In the genomic region with DNA sequence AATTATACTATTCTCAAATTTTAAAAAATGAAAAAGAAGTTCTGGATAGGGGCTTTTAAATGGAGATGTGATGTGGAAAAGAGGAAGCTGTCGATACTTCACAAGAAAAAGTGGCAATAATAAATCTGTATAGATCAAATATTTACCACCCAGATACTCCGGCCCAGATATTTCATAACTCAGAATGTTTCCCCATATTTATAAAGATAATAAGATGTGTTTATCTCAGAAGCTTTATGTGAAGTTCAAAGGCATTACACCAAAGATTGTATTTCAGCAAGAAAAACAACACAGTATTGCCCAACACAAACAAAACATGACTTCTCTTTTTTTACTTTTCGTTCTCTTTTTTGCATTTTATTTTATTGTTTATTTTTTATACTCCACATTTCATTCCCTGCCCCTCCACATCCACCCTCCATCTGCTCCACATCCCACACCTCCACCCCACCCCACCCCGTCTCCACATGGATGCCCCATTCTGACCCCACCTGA, we compare ENCODE assay signal across 27 mouse cellular contexts. TPM values are rescaled to one million over a fixed set of nuclear protein-coding genes. Genes with fewer than 3 reads are reported as not detected.
DNase-seq lines count a peak whose midpoint lies in the region; ATAC-seq and TF ChIP-seq lines count a peak whose summit lies in the region.
"Had no signal": no experiment of that assay in that cellular context is flagged by ENCODE, and none has a peak within 500 bp of the region (broad histone marks: within the 10 kb centered on the region; RNA-seq: fewer than 3 reads in every experiment).

No protein-coding gene starts in this region.

- peak overlapping the region; percentile 85 for H3K27ac ChIP-seq in layer of hippocampus, adult 2 months
- no peak overlapping the region for H3K27ac ChIP-seq in intestine, embryonic 15.5 days
- no peak overlapping the region for H3K27ac ChIP-seq in hindbrain, embryonic 12.5 days
- H3K27ac ChIP-seq: embryonic facial prominence, embryonic 10.5 days; embryonic facial prominence, embryonic 12.5 days; forebrain, embryonic 13.5 days; forebrain, embryonic 15.5 days had no signal

- no peaks in the 10 kb centered on the region for H3K36me3 ChIP-seq in intestine, embryonic 15.5 days
- H3K36me3 ChIP-seq in hindbrain, embryonic 12.5 days: no peaks in the 10 kb centered on the region
- H3K36me3 ChIP-seq: embryonic facial prominence, embryonic 10.5 days; embryonic facial prominence, embryonic 12.5 days; forebrain, embryonic 15.5 days; G1E had no signal

- no peak overlapping the region for H3K4me2 ChIP-seq in intestine, embryonic 15.5 days (replicated peaks)
- H3K4me2 ChIP-seq in hindbrain, embryonic 12.5 days (replicated peaks): no peak overlapping the region
- H3K4me2 ChIP-seq: embryonic facial prominence, embryonic 12.5 days; forebrain, embryonic 13.5 days; forebrain, embryonic 15.5 days had no signal

- 77% methylated on average over 4 of the region's 4 CpGs for WGBS in intestine, embryonic 15.5 days
- WGBS in hindbrain, embryonic 12.5 days: 86% methylated on average over 4 of the region's 4 CpGs

- no peak for TF ChIP-seq CTCF in layer of hippocampus, adult 2 months (conservative IDR thresholded peaks at IDR 0.05)

- DNase-seq in layer of hippocampus, adult 2 months (ENCODE audit: low spot score in 2 of 2): no peak
- no peak for DNase-seq in layer of hippocampus, adult 18-20 months (ENCODE audit: low spot score in 2 of 2)
- peak; percentile 14 for DNase-seq in A20 (ENCODE audit: low read depth, low spot score)
- DNase-seq: adrenal gland, adult 8-10 months; adrenal gland, postnatal 14 days; adrenal gland, postnatal 36 days; B cell, adult 2 months; cerebellum, adult 11 months; cerebellum, adult 8-10 months; cerebellum, adult 9-11 months; cerebellum, postnatal 14 days; cerebellum, postnatal 36 days; forebrain, postnatal 0 days had no signal

- no peaks in the 10 kb centered on the region for H3K9me3 ChIP-seq in intestine, embryonic 15.5 days
- no peaks in the 10 kb centered on the region for H3K9me3 ChIP-seq in hindbrain, embryonic 12.5 days (replicated peaks)
- H3K9me3 ChIP-seq: embryonic facial prominence, embryonic 10.5 days; embryonic facial prominence, embryonic 12.5 days; forebrain, embryonic 13.5 days; forebrain, embryonic 15.5 days; G1E had no signal

- no peaks in the 10 kb centered on the region for H3K27me3 ChIP-seq in intestine, embryonic 15.5 days (replicated peaks)
- no peaks in the 10 kb centered on the region for H3K27me3 ChIP-seq in hindbrain, embryonic 12.5 days
- H3K27me3 ChIP-seq: CH12.LX; embryonic facial prominence, embryonic 12.5 days; forebrain, embryonic 13.5 days; forebrain, embryonic 15.5 days; Patski had no signal

- ATAC-seq in common myeloid progenitor, adult 5-6 weeks (replicated peaks; ENCODE audit: low read depth, poor library complexity, severe bottlenecking): 0 out of 2 replicates have a peak, but pooled peaks have one; percentile 39
- ATAC-seq in megakaryocyte, adult 5-6 weeks (ENCODE audit: poor library complexity, severe bottlenecking): peak; percentile 71
- no peak for ATAC-seq in intestine, embryonic 15.5 days
- ATAC-seq in hindbrain, embryonic 12.5 days (ENCODE audit: low FRiP score): no peak
- ATAC-seq in cerebellum, adult (ENCODE audit: insufficient number of reproducible peaks, low FRiP score, low TSS enrichment): no peak
- ATAC-seq: activated CD4-positive, CD25-positive, alpha-beta regulatory T cell, adult 4 months; CD4-positive, CD25-positive, alpha-beta regulatory T cell, adult 4 months; forebrain, embryonic 13.5 days; forebrain, postnatal 0 days; Patski had no signal

- no peaks in the 10 kb centered on the region for H3K4me1 ChIP-seq in intestine, embryonic 15.5 days (replicated peaks)
- H3K4me1 ChIP-seq in hindbrain, embryonic 12.5 days: no peaks in the 10 kb centered on the region
- H3K4me1 ChIP-seq: embryonic facial prominence, embryonic 10.5 days; embryonic facial prominence, embryonic 12.5 days; forebrain, embryonic 13.5 days; forebrain, embryonic 15.5 days had no signal

- no peak overlapping the region for H3K9ac ChIP-seq in intestine, embryonic 15.5 days
- no peak overlapping the region for H3K9ac ChIP-seq in hindbrain, embryonic 12.5 days
- H3K9ac ChIP-seq: embryonic facial prominence, embryonic 12.5 days; forebrain, embryonic 13.5 days; forebrain, embryonic 15.5 days; forebrain, postnatal 0 days had no signal

- no peak overlapping the region for H3K4me3 ChIP-seq in layer of hippocampus, adult 2 months
- no peak overlapping the region for H3K4me3 ChIP-seq in intestine, embryonic 15.5 days (replicated peaks)
- no peak overlapping the region for H3K4me3 ChIP-seq in hindbrain, embryonic 12.5 days
- H3K4me3 ChIP-seq: embryonic facial prominence, embryonic 10.5 days; embryonic facial prominence, embryonic 12.5 days; forebrain, embryonic 13.5 days; forebrain, embryonic 15.5 days had no signal

RNA-seq across cellular contexts. Expression of a gene that starts 42.7 kb away (rescaled TPM):
- total RNA-seq in layer of hippocampus, adult 2 months (2021): 1 to 10 TPM in 1 of 2 experiments, under 1 TPM in 1; 0.92 to 1.6 TPM
- 1 to 10 TPM; 1.2 to 1.4 TPM for total RNA-seq in layer of hippocampus, adult 18-20 months (2021)
- 0.05 and 0.29 TPM in 2 replicates for total RNA-seq in common myeloid progenitor, adult 5-6 weeks (2017)
- 10.7 and 12.1 TPM in 2 replicates for total RNA-seq in megakaryocyte, adult 5-6 weeks (2015)
- 10.6 and 11.7 TPM in 2 replicates for total RNA-seq in megakaryocyte, adult 5-6 weeks (2017)
- 1.9 and 2.1 TPM in 2 replicates for polyA plus RNA-seq in intestine, embryonic 15.5 days (2015; fragmentation: Nextera tagmentation; extraction: Ambion mirVana)
- polyA plus RNA-seq in hindbrain, embryonic 12.5 days (2016; fragmentation: Nextera tagmentation; extraction: Ambion mirVana): 0.49 and 0.61 TPM in 2 replicates
- polyA plus RNA-seq: G1E had no signal

Comparison
In these comparisons a context has a peak if more than half of its experiments do, and no peak if none do; other contexts are left out.
1. ATAC-seq: peak in common myeloid progenitor, adult 5-6 weeks (single experiment) and megakaryocyte, adult 5-6 weeks (single experiment); none in intestine, embryonic 15.5 days (single experiment), hindbrain, embryonic 12.5 days (single experiment) and cerebellum, adult (single experiment).